Mouse (Mus musculus) activated CD4-positive, CD25-positive, alpha-beta regulatory T cell, adult 9 weeks (primary cell): Measurements from ENCODE around the gene Scgb3a1. TPM values are rescaled to one million over a fixed set of nuclear protein-coding genes. Genes with fewer than 3 reads are reported as not detected.

ENCODE experiments used
- polyA plus RNA-seq: library from polyadenylated mRNA; unstranded; fragments of 100-300 nt; shearing (Covaris generic); gene quantifications from one replicate; pipeline ENCODE4 v1.2.1, GENCODE M21; 2017

The Scgb3a1 gene
- not detected for polyA plus RNA-seq

GRCm38 (mm10) chr11:49663310-49663709 lies at the start of gene Scgb3a1:
TSS of gene Scgb3a1 (plus strand) at chr11:49663610.

DNA sequence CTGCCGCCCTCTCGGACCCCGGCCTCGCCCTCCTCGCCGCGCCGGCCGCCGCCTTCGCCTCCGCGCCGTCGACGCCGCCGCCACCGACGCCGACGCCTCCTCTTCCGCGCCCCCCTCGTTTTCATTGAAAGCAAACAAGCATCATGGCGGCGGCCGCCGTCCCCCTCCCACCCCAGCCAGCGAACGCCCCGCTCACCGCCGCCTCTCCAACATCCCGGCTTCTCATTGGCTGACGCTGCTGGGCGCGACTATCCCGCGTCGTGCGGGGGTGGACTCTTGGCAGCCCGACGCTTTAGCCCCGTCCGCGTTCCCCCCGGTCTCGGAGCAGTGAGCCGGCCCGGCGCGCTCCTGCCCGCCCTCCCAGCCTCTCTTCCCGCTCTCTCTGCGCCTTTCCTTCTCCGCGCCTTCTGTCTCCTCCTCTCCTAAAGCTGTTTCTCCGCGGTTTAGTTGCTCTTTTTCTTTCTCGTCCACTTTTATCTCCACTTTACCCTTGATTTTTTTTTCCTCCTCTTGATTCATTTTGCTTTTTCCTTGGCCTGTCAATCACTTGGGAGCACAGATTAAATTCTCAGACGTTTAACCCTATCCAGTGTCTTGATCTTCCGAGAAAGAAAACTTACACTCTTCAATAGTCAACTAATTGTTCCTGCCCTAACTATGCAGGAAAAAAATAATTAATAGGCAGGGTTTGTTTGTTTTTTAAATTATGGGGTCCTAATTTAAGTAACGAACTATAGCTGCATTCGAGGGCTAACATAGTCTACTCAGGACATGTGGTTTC lies 49.3 kb downstream of the Scgb3a1 start, which contains the start of gene Cnot6:
Cnot6 (minus strand) TSS at position 169 of the 781 bp plus-strand sequence.

Other genes with a start within 250 kb of the Scgb3a1 start
- not detected for gene Olfr1389, start 240.5 kb upstream of the Scgb3a1 start, polyA plus RNA-seq
- gene Olfr1388, start 227.0 kb upstream of the Scgb3a1 start, polyA plus RNA-seq: 0.09 TPM
- gene Olfr1387, start 208.3 kb upstream of the Scgb3a1 start, polyA plus RNA-seq: not detected
- gene Olfr1386, start 198.6 kb upstream of the Scgb3a1 start, polyA plus RNA-seq: not detected
- 0.15 TPM for gene Olfr1385, start 174.5 kb upstream of the Scgb3a1 start, polyA plus RNA-seq
- gene Olfr1384, start 156.9 kb upstream of the Scgb3a1 start, polyA plus RNA-seq: not detected
- not detected for gene Olfr1383, start 144.0 kb upstream of the Scgb3a1 start, polyA plus RNA-seq
- not detected for gene Olfr1382, start 135.4 kb upstream of the Scgb3a1 start, polyA plus RNA-seq
- not detected for gene Olfr1381, start 120.2 kb upstream of the Scgb3a1 start, polyA plus RNA-seq
- not detected for gene Olfr1380, start 106.7 kb upstream of the Scgb3a1 start, polyA plus RNA-seq
- gene Flt4, start 54.3 kb upstream of the Scgb3a1 start, polyA plus RNA-seq: not detected
- gene Cnot6, start 49.1 kb downstream of the Scgb3a1 start, polyA plus RNA-seq: 14.0 TPM
- 1.8 TPM for gene Gfpt2, start 130.6 kb downstream of the Scgb3a1 start, polyA plus RNA-seq
- gene Mapk9, start 183.1 kb downstream of the Scgb3a1 start, polyA plus RNA-seq: 31.7 TPM
- 0.29 TPM for gene Rasgef1c, start 238.2 kb downstream of the Scgb3a1 start, polyA plus RNA-seq